Mouse (Mus musculus) spleen, adult 2 months (tissue): Measurements from ENCODE around the gene Slc16a1.
A peak's percentile ranks its signal among the peaks of the same experiment; 100 is the strongest.

Experiments
- CTCF ChIP-seq: fragments of 200-500 bp; IDR thresholded peaks from 2 replicates; pipeline ENCODE4 v1.5.1; 2011; ENCODE audit warnings: mild to moderate bottlenecking, inconsistent platforms; ENCODE audit not compliant: insufficient read depth, insufficient read length, insufficient replicate concordance; ENCODE audit errors: extremely low read depth
- POLR2A ChIP-seq: fragments of 200-500 bp; IDR thresholded peaks from 2 replicates; pipeline ENCODE4 v1.6.1; 2011; ENCODE audit warnings: low read depth, low read length, inconsistent platforms

DNA sequence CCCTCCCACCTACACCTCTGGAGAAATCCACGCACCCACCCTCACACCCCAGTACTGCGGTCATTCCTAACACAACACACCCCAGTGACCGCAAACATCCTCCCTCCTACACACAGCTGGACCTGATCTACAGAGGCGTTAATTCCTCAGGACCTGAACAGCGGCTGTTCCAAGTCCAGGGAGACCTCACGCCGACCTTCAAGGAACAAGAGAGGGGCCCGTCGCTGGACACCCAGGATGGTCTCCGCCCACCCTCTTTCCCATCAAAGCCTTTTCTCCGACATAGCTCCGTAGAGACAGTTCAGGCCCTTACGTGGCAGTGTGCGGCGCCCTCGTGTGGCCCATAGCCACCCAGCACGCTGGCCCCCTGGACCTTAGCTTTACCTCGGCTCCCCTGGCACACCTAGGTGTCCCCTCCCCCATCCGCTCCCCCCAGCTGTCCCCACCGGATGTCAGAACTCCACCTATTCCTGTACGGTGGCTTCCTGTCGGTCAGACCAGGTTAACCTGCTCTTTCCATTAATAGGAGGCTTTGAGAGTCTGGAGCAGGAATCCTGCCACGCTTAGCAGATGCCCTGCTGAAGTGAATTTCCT, 36.9 kb downstream of the Slc16a1 start:
- TF ChIP-seq CTCF (peak; percentile 79), POLR2A (no peak)
